Mouse (Mus musculus): ENCODE measurements at regions not wholly inside any gene's neighbourhood (a gene's known extent, or its start where the extent isn't known, plus 50 kb on each side); places are given as distances from the start of the nearest gene placed in this dataset.

GRCm38 (mm10) chr13:52361177-52361846, 169.8 kb downstream of the Diras2 start:
- Histone ChIP-seq H3K27ac (ENCODE audit: control insufficient read depth, low read depth, low read length) (no peak overlapping the region), H3K9ac (ENCODE audit: control insufficient read depth, low read depth, low read length, poor library complexity, severe bottlenecking) (no peak overlapping the region), H3K36me3 (ENCODE audit: control insufficient read depth in 1 of 2, insufficient read depth in 2 of 2, low read length in 2 of 2) (no peaks in the 10 kb centered on the region), H3K79me2 (ENCODE audit: control insufficient read depth, insufficient read depth, low read length, poor library complexity) (no peaks in the 10 kb centered on the region), H3K9me3 (replicated peaks; ENCODE audit: insufficient read depth, low read length) (no peaks in the 10 kb centered on the region), H3K4me1 (ENCODE audit: control insufficient read depth in 1 of 2, insufficient read depth in 2 of 2, low read length in 2 of 2) (no peaks in the 10 kb centered on the region), H3K4me3 (ENCODE audit: control insufficient read depth in 1 of 2, insufficient read depth in 1 of 2, low read depth in 2 of 2, low read length in 2 of 2) (no peak overlapping the region), H3K27me3 (ENCODE audit: control insufficient read depth in 1 of 2, insufficient read depth in 2 of 2, low read length in 2 of 2) (no peaks in the 10 kb centered on the region)
- TF ChIP-seq HCFC1 (IDR thresholded peaks at IDR 0.05; ENCODE audit: low read depth, low read length) (no peak), MXI1 (IDR thresholded peaks at IDR 0.05; ENCODE audit: low read depth, low read length) (no peak), GABPA (IDR thresholded peaks at IDR 0.05; ENCODE audit: low read depth, low read length) (no peak), RAD21 (IDR thresholded peaks at IDR 0.05; ENCODE audit: low read depth, low read length) (no peak), NELFE (IDR thresholded peaks at IDR 0.05; ENCODE audit: low read depth, low read length) (no peak), NRF1 (IDR thresholded peaks at IDR 0.05; ENCODE audit: insufficient read depth, low read depth, low read length, poor library complexity, severe bottlenecking) (no peak), POLR2AphosphoS5 (IDR thresholded peaks at IDR 0.05; ENCODE audit: borderline replicate concordance, low read depth, low read length) (no peak), CHD1 (IDR thresholded peaks at IDR 0.05; ENCODE audit: low read depth, low read length) (no peak), MEF2A (IDR thresholded peaks at IDR 0.05; ENCODE audit: extremely low read depth, insufficient replicate concordance, low read depth, low read length, poor library complexity, severe bottlenecking) (no peak), TCF12 (IDR thresholded peaks at IDR 0.05; ENCODE audit: low read depth, low read length) (no peak)
- DNase-seq (ENCODE audit: low read depth, low spot score) = no peak

DNA sequence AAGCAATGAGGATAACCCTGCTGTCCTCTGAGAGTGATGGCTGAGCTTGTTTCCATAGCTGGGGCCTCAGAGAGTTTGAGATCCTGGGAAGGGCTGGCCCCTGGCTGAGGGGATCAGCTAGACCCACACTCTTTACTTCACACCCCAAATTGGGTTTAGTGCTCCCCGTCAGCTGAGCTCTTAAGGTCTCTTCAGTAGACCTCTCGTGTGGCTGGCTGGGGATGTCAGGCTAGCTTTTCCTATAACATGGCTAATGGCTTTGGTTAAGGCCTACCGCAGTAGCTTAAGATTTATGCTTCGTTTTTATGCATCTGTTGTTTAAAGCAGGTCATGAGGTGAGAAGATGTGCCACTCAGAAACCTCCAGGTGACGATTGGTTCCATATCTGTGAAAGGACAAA, 168.8 kb downstream of the Diras2 start:
- H3K27ac ChIP-seq (ENCODE audit: control insufficient read depth, low read depth, low read length) = no peak overlapping the region
- no peak overlapping the region for H3K9ac ChIP-seq (ENCODE audit: control insufficient read depth, low read depth, low read length, poor library complexity, severe bottlenecking)
- no peak for DNase-seq (ENCODE audit: low read depth, low spot score)
- TF ChIP-seq MEF2A (IDR thresholded peaks at IDR 0.05; ENCODE audit: extremely low read depth, insufficient replicate concordance, low read depth, low read length, poor library complexity, severe bottlenecking) (no peak), ZKSCAN1 (IDR thresholded peaks at IDR 0.05; ENCODE audit: low read depth, low read length) (no peak), MAZ (IDR thresholded peaks at IDR 0.05; ENCODE audit: low read depth, low read length) (no peak), CTCF (IDR thresholded peaks at IDR 0.05 in 2 of 3, conservative IDR thresholded peaks at IDR 0.05 in 1 of 3; ENCODE audit: control insufficient read depth in 1 of 3, insufficient read depth in 1 of 3, low read depth in 2 of 3, low read length in 3 of 3, poor library complexity in 1 of 3, severe bottlenecking in 1 of 3) (no peak), ETS1 (IDR thresholded peaks at IDR 0.05; ENCODE audit: low read depth, low read length) (no peak)
- H3K27me3 ChIP-seq (ENCODE audit: control insufficient read depth in 1 of 2, insufficient read depth in 2 of 2, low read length in 2 of 2) = no peaks in the 10 kb centered on the region
- no peaks in the 10 kb centered on the region for H3K9me3 ChIP-seq (replicated peaks; ENCODE audit: insufficient read depth, low read length)
- no peaks in the 10 kb centered on the region for H3K36me3 ChIP-seq (ENCODE audit: control insufficient read depth in 1 of 2, insufficient read depth in 2 of 2, low read length in 2 of 2)
- no peaks in the 10 kb centered on the region for H3K79me2 ChIP-seq (ENCODE audit: control insufficient read depth, insufficient read depth, low read length, poor library complexity)
- H3K4me3 ChIP-seq (ENCODE audit: control insufficient read depth in 1 of 2, insufficient read depth in 1 of 2, low read depth in 2 of 2, low read length in 2 of 2) = no peak overlapping the region
- no peaks in the 10 kb centered on the region for H3K4me1 ChIP-seq (ENCODE audit: control insufficient read depth in 1 of 2, insufficient read depth in 2 of 2, low read length in 2 of 2)

Data from MEL (cell line).